Mouse (Mus musculus) heart, postnatal 10 days (tissue): ENCODE measurements around the gene Cenpu. TPM values are rescaled to one million over a fixed set of nuclear protein-coding genes. Genes with fewer than 3 reads are reported as not detected.

ENCODE experiments used
- DNase-seq, 2 experiments: peaks; one replicate each; pipeline ENCODE4 v3.0.0; 2021
- intact Hi-C: fragments of 180-260 bp; cut with DNase I; formaldehyde crosslinking; loops from one replicate; pipeline ENCODE4 v1.15.1; 2025
- total RNA-seq, 2 experiments: library from RNA; stranded (reverse); gene quantifications; 2 replicates each; pipeline ENCODE4 v1.2.3; 2021

Gene Cenpu
- total RNA-seq, 2 experiments from 2014 or later: 3.0 to 4.6 TPM

DNA sequence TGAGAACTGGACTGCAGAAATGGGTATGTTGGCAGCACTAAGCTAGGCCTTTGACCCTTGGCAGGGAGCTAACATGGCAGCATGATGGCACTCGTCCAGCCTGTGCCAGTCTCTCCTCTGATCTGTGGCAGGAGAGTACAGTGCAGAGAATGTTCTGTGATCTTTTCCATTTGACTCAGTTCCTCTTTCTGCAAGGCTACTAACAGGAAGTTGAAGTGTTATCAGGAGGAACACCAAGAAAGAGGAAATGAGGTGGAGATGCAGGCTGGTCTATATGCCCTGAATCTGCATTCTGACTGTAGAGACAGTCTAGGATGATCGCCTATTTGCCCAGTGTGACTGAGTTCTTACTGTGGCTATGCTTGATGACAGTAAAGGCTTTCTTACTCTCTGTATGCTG, 43.8 kb downstream of the Cenpu start:
- DNase-seq: no peak
- intact Hi-C loops: no loop called here

DNA sequence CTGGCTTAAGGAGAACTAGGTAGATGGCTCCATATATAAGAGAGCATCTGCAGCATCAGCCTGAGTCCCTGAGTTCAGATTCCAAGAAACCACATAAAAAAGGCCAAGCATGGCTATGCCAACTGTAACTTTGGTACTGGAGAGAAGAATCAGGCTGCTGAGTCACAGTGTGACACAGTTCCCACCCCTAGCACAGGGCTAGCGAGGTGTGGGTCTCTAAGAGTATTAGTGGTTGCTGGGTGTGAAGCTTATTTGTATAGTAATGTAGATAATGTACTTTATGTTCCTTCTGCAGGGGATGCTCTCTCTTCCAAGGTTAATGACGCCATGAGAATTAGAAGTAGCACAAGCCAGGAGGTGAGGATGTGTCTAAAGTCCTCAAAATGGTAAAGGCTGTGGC, 44.7 kb downstream of the Cenpu start:
- no peak for DNase-seq
- intact Hi-C loops: no loop called here

- DNase-seq: no peak
- intact Hi-C loops: no loop called here
Observed at GRCm38 (mm10) chr8:46597411-46597810, 45.6 kb downstream of the Cenpu start.

DNA sequence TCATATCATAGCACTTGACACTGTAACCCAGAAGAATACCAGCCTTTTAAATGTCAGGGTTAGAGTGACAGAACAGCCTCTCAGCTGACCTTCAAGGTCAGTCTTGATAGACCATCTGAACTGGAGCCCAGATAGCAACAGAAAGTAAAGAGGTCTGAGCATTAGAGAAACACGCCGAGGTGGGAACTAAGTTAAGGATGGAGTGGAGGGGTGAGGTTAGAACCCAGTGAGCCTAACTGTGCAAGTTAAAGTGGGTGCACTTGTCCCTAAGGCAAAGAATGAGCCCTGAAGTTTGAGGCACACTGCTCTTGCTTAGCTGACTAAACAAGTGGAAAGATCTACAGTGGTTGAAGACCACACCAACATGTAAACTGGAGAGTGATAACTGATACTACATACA, 46.3 kb downstream of the Cenpu start:
- DNase-seq: no peak
- intact Hi-C loops: no loop called here

- DNase-seq: no peak
- intact Hi-C loops: no loop called here
Observed at GRCm38 (mm10) chr8:46598753-46599152, 46.9 kb downstream of the Cenpu start.

- intact Hi-C loops: no loop called here
Observed at GRCm38 (mm10) chr8:46599314-46599904, 47.6 kb downstream of the Cenpu start.

GRCm38 (mm10) chr8:46600959-46601707, 49.3 kb downstream of the Cenpu start:
- no peak for DNase-seq
- intact Hi-C loops: no loop called here

More at GRCm38 (mm10) chr8:46599314-46599904, 47.6 kb downstream of the Cenpu start:
- no peak for DNase-seq

DNA sequence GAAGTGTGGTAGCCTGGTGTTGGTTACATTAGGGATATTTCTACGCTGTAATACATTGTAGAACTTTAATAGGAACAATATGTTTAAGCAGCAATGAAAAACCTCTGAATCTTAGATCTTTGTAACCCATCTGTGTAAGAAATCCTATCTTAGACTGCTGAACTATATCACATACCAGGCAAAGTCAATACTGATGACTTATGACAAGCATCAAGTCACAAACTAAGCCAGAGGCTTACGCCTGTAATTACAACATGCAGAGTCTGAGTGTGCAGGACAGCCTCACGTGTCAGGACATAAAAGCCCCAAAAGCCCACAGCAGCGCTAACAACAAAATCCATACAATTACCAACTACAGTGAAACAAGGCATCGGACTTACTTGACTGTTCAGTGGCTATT, 51.8 kb downstream of the Cenpu start:
- no peak for DNase-seq
- intact Hi-C loops: no loop called here

- intact Hi-C loops: no loop called here
- no peak for DNase-seq
Observed at GRCm38 (mm10) chr8:46606930-46607329, 55.1 kb downstream of the Cenpu start.

DNA sequence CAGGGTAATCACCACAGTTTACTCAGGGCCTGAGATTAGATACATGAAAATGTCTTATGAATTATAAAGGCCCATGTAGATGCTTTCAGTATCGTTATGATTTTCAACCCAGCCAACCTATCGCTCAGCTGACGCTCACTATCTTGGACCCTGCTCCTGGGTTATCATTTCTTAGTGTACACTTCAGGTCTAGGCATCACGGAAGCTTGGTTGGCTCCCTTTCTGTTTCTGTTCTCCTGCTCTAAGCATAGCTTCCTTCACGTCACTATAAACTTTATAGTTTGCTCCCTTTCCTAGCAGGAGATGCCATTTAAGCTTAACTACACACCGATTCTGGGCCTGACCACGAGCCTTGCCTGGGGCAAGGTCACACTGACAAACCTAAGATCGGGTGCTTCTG, 59.7 kb downstream of the Cenpu start:
- intact Hi-C loops: no loop called here
- no peak for DNase-seq

- intact Hi-C loops: no loop called here
- peak; percentile 50 to 52 for DNase-seq
Observed at GRCm38 (mm10) chr8:46612913-46613312, 61.1 kb downstream of the Cenpu start.

GRCm38 (mm10) chr8:46613377-46613776, 61.5 kb downstream of the Cenpu start:
- intact Hi-C loops: no loop called here
- peak; percentile 55 to 56 for DNase-seq

DNA sequence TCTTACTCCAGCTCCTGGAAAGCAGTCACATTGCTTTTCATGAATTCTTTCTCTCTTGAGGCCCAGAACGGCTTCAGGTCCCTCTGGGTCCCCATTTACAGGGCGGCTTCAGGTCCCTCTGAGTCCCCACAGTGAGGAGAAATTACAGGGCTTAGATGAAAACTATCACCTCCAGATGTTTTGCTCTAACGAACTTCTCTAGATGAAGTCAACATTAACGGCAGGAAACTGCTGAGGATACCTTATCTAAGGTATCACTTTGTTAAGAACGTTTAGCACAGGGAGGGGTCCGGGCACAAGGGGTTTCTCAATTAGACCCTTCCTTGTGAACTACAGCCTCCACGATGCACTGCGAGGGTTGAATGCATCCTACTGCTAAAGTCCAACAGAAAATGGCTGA, 64.1 kb downstream of the Cenpu start:
- intact Hi-C loops: loop anchor here (5.0 kb wide), 1 partner anchor 126 kb away; no protein-coding TSS in a partner anchor
- DNase-seq: no peak

DNA sequence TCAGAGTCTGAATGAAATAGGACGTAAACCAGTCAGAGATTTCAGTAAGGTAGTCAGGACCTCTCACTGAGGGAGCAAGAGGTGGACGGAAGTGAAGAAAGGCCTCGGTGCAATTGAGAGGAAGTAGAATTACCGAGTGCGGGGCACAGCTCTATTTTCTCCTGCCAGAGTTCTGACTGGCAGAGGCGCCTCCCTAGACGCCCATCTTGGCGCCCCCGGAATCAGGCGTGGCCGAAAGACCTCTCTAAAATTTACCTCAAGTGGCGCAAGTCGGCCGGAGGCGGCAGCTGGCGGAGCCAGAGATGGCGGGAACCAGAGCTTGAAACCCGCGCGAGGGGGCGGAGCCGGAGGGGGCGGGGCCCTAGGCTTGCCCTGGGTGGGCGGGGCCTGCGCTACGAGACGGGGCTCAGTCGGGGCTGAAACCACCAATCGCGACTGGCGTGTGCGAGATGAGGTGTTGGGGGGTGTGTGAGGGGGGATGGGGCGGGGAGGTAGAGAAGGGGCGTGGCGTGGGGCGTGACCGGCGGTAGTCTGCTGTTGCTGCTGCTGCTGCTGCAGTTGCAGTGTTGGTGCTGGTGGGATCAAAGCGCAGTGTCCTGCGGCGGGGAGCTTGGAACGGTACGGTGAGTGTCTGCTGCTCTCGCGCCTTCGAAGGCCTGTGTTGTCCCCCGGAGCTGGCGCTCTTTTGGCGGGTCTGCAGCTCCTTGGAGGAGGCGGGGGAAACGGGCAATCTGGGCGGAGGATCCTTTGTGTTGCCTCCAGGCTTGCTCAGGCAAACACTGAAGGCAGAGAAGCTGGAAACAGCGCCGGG, 65.3 kb downstream of the Cenpu start, which contains the start of the genes Primpol and Casp3:
TSS of gene Primpol (minus strand) at position 334 of the 811 bp plus-strand sequence.
TSS of gene Casp3 (plus strand) at position 413 of the 811 bp plus-strand sequence.
- intact Hi-C loops: loop anchor here (5.0 kb wide), 1 partner anchor 125 kb away; no protein-coding TSS in a partner anchor
- DNase-seq: peak; percentile 97

GRCm38 (mm10) chr8:46617690-46618620, 66.1 kb downstream of the Cenpu start:
- intact Hi-C loops: loop anchor here (5.0 kb wide), 1 partner anchor 124 kb away; no protein-coding TSS in a partner anchor
- no peak for DNase-seq

GRCm38 (mm10) chr8:46618639-46619320, 67.0 kb downstream of the Cenpu start:
- intact Hi-C loops: loop anchor here (5.0 kb wide), 1 partner anchor 124 kb away; no protein-coding TSS in a partner anchor
- DNase-seq: no peak

GRCm38 (mm10) chr8:46622446-46623270, 70.8 kb downstream of the Cenpu start:
- intact Hi-C loops: no loop called here
- DNase-seq: no peak

- intact Hi-C loops: no loop called here
- DNase-seq: no peak
Observed at GRCm38 (mm10) chr8:46625166-46625565, 73.3 kb downstream of the Cenpu start.

GRCm38 (mm10) chr8:46626642-46627041, 74.8 kb downstream of the Cenpu start:
- no peak for DNase-seq
- intact Hi-C loops: no loop called here
